Mouse (Mus musculus): ENCODE measurements around the gene Atxn1l. TPM values are rescaled to one million over a fixed set of nuclear protein-coding genes. Genes with fewer than 3 reads are reported as not detected.

Atxn1l gene
- total and polyA plus RNA-seq, 3 experiments, result 4.6 to 15.2 (median 7.6) TPM

DNA sequence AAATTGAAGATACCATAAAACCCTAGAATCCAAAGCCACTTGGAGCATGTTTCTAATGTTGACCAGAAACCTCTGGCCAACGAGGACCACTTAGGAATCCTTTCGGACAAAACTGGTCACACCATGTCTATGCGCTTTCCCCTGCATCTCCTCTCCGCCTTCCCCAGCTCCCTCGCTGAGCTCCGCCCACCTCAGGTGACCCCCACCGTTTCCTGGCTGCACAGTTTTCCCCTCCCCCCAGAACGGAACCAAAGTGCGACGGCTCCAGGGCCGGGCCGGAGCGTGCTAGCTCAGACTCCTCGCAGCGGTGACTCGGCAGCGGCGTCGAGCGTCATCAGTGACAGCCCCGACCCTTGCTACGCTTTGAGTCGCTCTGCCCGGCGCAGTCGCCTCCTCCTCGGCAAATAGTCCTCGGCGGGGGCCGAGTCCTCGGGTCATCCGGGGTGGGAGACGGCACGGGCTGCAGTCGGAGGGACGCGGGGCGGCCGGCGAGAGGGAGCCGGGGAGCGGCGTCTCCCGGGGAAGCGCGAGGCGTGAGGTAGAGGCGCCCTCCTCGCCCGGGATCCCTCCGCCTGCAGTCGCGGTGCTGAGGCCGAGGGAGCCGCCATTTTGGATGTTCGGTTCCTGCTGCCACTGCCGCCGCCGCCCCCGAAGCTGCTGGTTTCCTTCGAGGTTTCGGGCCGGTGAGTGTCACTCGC is 40.9 kb upstream of the Atxn1l start, which contains the start of gene Ap1g1 (continued):
- TF ChIP-seq CHD2 (IDR thresholded peaks at IDR 0.05; ENCODE audit: low read length) (peak; percentile 97), ELF1 (IDR thresholded peaks at IDR 0.05; ENCODE audit: low read depth, low read length) (peak; percentile 88), IRF4 (IDR thresholded peaks at IDR 0.05; ENCODE audit: low read depth, low read length) (peak; percentile 88; the same call in 1 of the 2 replicates), TBP (conservative IDR thresholded peaks at IDR 0.05; ENCODE audit: low read depth, low read length) (peak; percentile 87), USF1 (IDR thresholded peaks at IDR 0.05; ENCODE audit: low read depth, low read length) (peak; percentile 85), RAD21 (IDR thresholded peaks at IDR 0.05; ENCODE audit: low read depth, low read length) (no peak; the same call in none of the 2 replicates), JUN (IDR thresholded peaks at IDR 0.05; ENCODE audit: insufficient read depth, low read depth, low read length) (no peak), ZKSCAN1 (IDR thresholded peaks at IDR 0.05; ENCODE audit: borderline replicate concordance, low read depth, low read length) (no peak), MXI1 (IDR thresholded peaks at IDR 0.05; ENCODE audit: low read depth, low read length) (peak; percentile 59; the same call in 1 of the 2 replicates)

DNA sequence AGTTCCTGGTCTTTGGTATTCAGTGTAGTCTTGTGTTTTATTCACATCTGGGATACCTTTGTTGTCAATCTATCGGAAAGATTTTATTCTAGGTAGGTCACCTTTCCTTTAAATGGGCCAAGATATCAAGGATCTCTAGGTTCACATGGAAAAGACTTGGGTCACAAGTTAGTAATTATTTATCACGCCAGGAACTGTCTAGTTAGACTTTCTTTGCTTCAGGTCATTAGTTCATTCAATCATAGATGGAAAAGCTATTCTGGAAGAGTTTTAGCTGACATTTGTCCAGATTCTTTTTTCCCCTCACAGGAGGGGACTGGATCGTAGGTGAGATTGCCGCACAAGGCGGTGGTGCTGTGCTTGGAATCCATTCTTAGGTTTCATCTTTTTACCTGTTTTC is 40.3 kb upstream of the Atxn1l start:
- TF ChIP-seq PAX5 (IDR thresholded peaks at IDR 0.05; ENCODE audit: low read length), result no peak
- no peak for TF ChIP-seq CHD2 (IDR thresholded peaks at IDR 0.05; ENCODE audit: low read length)
- TF ChIP-seq MYC (IDR thresholded peaks at IDR 0.05; ENCODE audit: low read depth, low read length), result peak; percentile 33; the same call in 1 of the 2 replicates
- TF ChIP-seq TBP (conservative IDR thresholded peaks at IDR 0.05; ENCODE audit: low read depth, low read length), result no peak
- TF ChIP-seq ETS1 (conservative IDR thresholded peaks at IDR 0.05; ENCODE audit: low read depth, low read length), result no peak
- no peak for TF ChIP-seq SIN3A (IDR thresholded peaks at IDR 0.05; ENCODE audit: low read length)
- TF ChIP-seq ELF1 (IDR thresholded peaks at IDR 0.05; ENCODE audit: low read depth, low read length), result no peak
- peak; percentile 54; the same call in 1 of the 2 replicates for TF ChIP-seq CHD1 (IDR thresholded peaks at IDR 0.05; ENCODE audit: low read depth, low read length)
- no peak for TF ChIP-seq HCFC1 (IDR thresholded peaks at IDR 0.05; ENCODE audit: low read depth, low read length)
- no peak for TF ChIP-seq RCOR1 (conservative IDR thresholded peaks at IDR 0.05; ENCODE audit: low read depth, low read length)
- no peak for TF ChIP-seq NRF1 (IDR thresholded peaks at IDR 0.05; ENCODE audit: low read depth, low read length)
- TF ChIP-seq RAD21 (IDR thresholded peaks at IDR 0.05; ENCODE audit: low read depth, low read length), result no peak
- TF ChIP-seq MXI1 (IDR thresholded peaks at IDR 0.05; ENCODE audit: low read depth, low read length), result no peak
- no peak for TF ChIP-seq MAFK (IDR thresholded peaks at IDR 0.05; ENCODE audit: insufficient replicate concordance, low read length)
- TF ChIP-seq MAZ (IDR thresholded peaks at IDR 0.05; ENCODE audit: low read depth, low read length), result no peak
- H3K9me3 ChIP-seq (replicated peaks; ENCODE audit: low read length), result no peaks in the 10 kb centered on the region
- in situ Hi-C loops (cut with MboI; ENCODE audit: low pct_ligation_motif_present, low pct_unique_long_range_greater_than_20kb, low sequenced_read_pairs) (no loop called here), dilution Hi-C loops (cut with MboI; ENCODE audit: extremely low pct_ligation_motif_present, extremely low pct_unique_long_range_greater_than_20kb, low sequenced_read_pairs) (no loop called here)
- peaks cover 4% of the 10 kb centered on the region for H3K27me3 ChIP-seq (replicated peaks)
- no peaks in the 10 kb centered on the region for H3K36me3 ChIP-seq (replicated peaks in 1 of 2; ENCODE audit: control insufficient read depth in 1 of 2, insufficient read depth in 1 of 2, low read length in 1 of 2)
- peak overlapping the region; percentile 48 for H3K4me2 ChIP-seq (ENCODE audit: insufficient read depth, low read depth, poor library complexity, severe bottlenecking)
- H3K4me1 ChIP-seq (ENCODE audit: control insufficient read depth in 1 of 2, insufficient read depth in 2 of 2), result peaks cover 5 to 37% of the 10 kb centered on the region in 2 experiments
- no peak for DNase-seq (ENCODE audit: extremely low read depth)
- H3K4me3 ChIP-seq (replicated peaks in 1 of 3; ENCODE audit: low read depth in 2 of 3, low read length in 2 of 3, poor library complexity in 1 of 3), result peak overlapping the region in 2 of 3 experiments; percentile 59 to 96
- peaks cover 36% of the 10 kb centered on the region for H3K79me2 ChIP-seq (replicated peaks; ENCODE audit: control insufficient read depth, extremely low read depth, insufficient read depth, poor library complexity, severe bottlenecking)
- no peak overlapping the region for H3K27ac ChIP-seq (ENCODE audit: insufficient read depth, low read depth)
- no peak overlapping the region for H3K9ac ChIP-seq (ENCODE audit: insufficient read depth, low read depth)
